Mouse (Mus musculus): ENCODE measurements around the gene Scaf4. TPM values are rescaled to one million over a fixed set of nuclear protein-coding genes. Genes with fewer than 3 reads are reported as not detected.

Scaf4 gene
- polyA plus RNA-seq, 1 experiment from 2014 or later: 30.4 TPM

DNA sequence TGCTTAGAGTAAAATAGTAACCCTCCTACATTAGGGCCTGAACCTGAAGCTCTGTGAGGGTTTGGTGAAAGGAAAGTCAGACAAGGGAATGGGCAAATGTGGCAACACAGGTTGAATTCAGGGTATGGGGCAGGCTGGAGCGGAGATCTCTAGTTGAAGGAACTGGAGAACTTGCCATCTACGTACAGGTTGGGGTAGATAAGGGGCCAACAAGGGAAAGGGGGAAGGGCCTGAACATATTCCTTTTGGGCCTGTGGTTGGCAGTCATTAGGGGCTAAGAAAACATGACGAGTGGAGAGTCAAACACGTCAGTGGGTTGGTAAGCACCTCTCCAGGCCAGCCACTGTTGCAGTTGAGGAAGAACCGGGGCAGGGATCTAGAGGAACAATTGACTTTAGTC is 104.4 kb downstream of the Scaf4 start:
- WGBS: 75% methylated on average over 5 of the region's 5 CpGs
- Histone ChIP-seq H3K9me3 (no peaks in the 10 kb centered on the region), H3K27me3 (ENCODE audit: insufficient read depth, poor library complexity, severe bottlenecking) (no peaks in the 10 kb centered on the region), H3K4me1 (no peaks in the 10 kb centered on the region), H3K36me3 (no peaks in the 10 kb centered on the region), H3K4me3 (no peak overlapping the region), H3K27ac (no peak overlapping the region)
- no peak for DNase-seq (ENCODE audit: low spot score)

DNA sequence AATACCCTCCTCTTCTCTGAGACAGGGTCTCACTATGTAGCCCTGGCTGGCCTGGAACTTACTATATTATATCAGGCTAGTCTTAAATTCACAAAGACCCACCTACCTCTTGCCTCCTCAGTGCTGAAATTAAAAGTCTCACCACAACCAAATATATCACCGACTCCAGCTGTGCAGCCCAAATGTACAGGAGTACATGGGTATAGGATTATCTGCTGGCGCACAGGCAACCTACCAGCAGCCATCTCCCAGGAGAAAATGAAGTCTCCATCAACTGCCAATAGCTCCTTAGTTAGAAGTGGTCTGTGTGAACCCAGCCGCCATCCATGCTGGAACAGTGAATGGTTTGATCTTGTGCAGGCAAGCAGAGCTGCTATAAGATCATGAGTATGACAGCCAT is 105.9 kb downstream of the Scaf4 start:
- H3K27ac ChIP-seq: no peak overlapping the region
- no peak overlapping the region for H3K4me3 ChIP-seq
- no peaks in the 10 kb centered on the region for H3K36me3 ChIP-seq
- 87% methylated on average over 3 of the region's 3 CpGs for WGBS
- H3K4me1 ChIP-seq: no peaks in the 10 kb centered on the region
- DNase-seq (ENCODE audit: low spot score): no peak
- H3K27me3 ChIP-seq (ENCODE audit: insufficient read depth, poor library complexity, severe bottlenecking): no peaks in the 10 kb centered on the region
- H3K9me3 ChIP-seq: no peaks in the 10 kb centered on the region

DNA sequence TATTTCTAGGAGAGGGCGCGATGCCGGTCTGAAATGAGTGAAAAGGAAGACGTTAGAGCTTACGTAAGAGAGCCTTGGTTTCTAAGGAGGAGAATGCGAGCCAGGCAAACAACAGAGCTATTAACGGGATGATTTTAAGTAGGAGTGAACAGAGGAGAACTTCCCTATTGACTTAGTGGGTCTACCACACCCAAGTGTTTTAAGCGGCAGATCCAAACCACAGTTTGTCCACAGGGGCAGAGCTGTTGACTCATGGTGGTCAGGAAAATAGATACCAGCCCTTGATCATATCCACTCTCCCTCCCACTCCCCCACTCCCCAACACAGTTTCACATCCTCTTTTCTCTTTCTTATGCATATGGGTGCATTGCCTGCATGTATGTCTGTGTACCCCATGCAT is 106.9 kb downstream of the Scaf4 start:
- WGBS: 73% methylated on average over 8 of the region's 8 CpGs
- H3K4me1 ChIP-seq: no peaks in the 10 kb centered on the region
- no peaks in the 10 kb centered on the region for H3K9me3 ChIP-seq
- no peak overlapping the region for H3K4me3 ChIP-seq
- H3K27ac ChIP-seq: no peak overlapping the region
- no peaks in the 10 kb centered on the region for H3K27me3 ChIP-seq (ENCODE audit: insufficient read depth, poor library complexity, severe bottlenecking)
- DNase-seq (ENCODE audit: low spot score): no peak
- H3K36me3 ChIP-seq: no peaks in the 10 kb centered on the region

DNA sequence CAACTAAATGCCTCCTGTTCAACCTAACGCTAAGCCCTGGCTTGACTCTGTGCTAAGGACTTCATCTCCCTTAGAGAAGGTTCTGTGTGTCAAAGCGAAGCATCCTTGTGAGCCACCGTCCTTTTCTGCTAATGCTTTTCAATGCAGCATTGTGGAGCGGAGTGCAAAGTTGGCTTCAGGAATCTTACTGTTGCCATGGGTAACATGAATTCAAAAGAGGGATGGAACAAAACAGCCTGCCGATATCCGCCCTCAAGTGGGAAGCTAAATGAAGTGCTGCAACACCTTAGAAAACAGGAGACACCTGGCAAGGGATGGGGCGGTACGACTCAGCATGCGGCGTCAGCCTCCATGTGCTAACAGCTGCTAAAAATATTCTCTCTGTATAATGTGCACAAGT is 107.8 kb downstream of the Scaf4 start:
- 56% methylated on average over 10 of the region's 10 CpGs for WGBS

More for the DNA sequence above, 107.8 kb downstream of the Scaf4 start:
- no peaks in the 10 kb centered on the region for H3K36me3 ChIP-seq
- no peaks in the 10 kb centered on the region for H3K4me1 ChIP-seq
- H3K27ac ChIP-seq: no peak overlapping the region
- no peak for DNase-seq (ENCODE audit: low spot score)
- H3K27me3 ChIP-seq (ENCODE audit: insufficient read depth, poor library complexity, severe bottlenecking): no peaks in the 10 kb centered on the region
- no peaks in the 10 kb centered on the region for H3K9me3 ChIP-seq
- H3K4me3 ChIP-seq: no peak overlapping the region

Other genes starting within 250 kb of the Scaf4 start
- gene Tiam1, start 140.7 kb downstream of the Scaf4 start, polyA plus RNA-seq (2016; fragmentation: Nextera tagmentation; extraction: Ambion mirVana): 13.3 and 16.4 TPM in 2 replicates
- gene Sod1, start 63.7 kb downstream of the Scaf4 start, polyA plus RNA-seq (2016; fragmentation: Nextera tagmentation; extraction: Ambion mirVana): 1,054 and 1,279 TPM in 2 replicates
- 20.0 and 22.8 TPM in 2 replicates for gene Hunk, start 101.5 kb upstream of the Scaf4 start, polyA plus RNA-seq (2016; fragmentation: Nextera tagmentation; extraction: Ambion mirVana)